Mouse (Mus musculus) retina, postnatal 1 day (tissue): ENCODE results near the gene Cep78.

Experiments used
- DNase-seq: peaks from one replicate; pipeline ENCODE4 v3.0.0-alpha.2; 2012

Cep78 gene

GRCm38 (mm10) chr19:15965082-15965481 is 19.7 kb downstream of the Cep78 start:
- peak; percentile 84 for DNase-seq

GRCm38 (mm10) chr19:15964533-15964932 is 20.3 kb downstream of the Cep78 start:
- DNase-seq = no peak

GRCm38 (mm10) chr19:15963011-15963695 is 21.6 kb downstream of the Cep78 start:
- no peak for DNase-seq

- DNase-seq = no peak
Observed at GRCm38 (mm10) chr19:15962313-15962712, 22.5 kb downstream of the Cep78 start.

GRCm38 (mm10) chr19:15950225-15950624 is 34.6 kb downstream of the Cep78 start:
- peak; percentile 34 for DNase-seq

- DNase-seq = no peak
Observed at GRCm38 (mm10) chr19:15948867-15949266, 35.9 kb downstream of the Cep78 start.

- DNase-seq = no peak
Observed at GRCm38 (mm10) chr19:15948426-15948825, 36.4 kb downstream of the Cep78 start.

- no peak for DNase-seq
Observed at GRCm38 (mm10) chr19:15947237-15947636, 37.6 kb downstream of the Cep78 start, which contains the start of gene Psat1. Gene Psat1 (minus strand): TSS chr19:15947337.

GRCm38 (mm10) chr19:15946663-15947062 is 38.1 kb downstream of the Cep78 start:
- DNase-seq = no peak

- DNase-seq = no peak
Observed at GRCm38 (mm10) chr19:15943117-15943423, 41.7 kb downstream of the Cep78 start.

- DNase-seq = no peak
Observed at GRCm38 (mm10) chr19:15942421-15943116, 42.2 kb downstream of the Cep78 start.

GRCm38 (mm10) chr19:15941399-15941798 is 43.4 kb downstream of the Cep78 start:
- no peak for DNase-seq

- peak; percentile 79 for DNase-seq
Observed at GRCm38 (mm10) chr19:15925719-15926045, 59.1 kb downstream of the Cep78 start.

- peak; percentile 96 for DNase-seq
Observed at GRCm38 (mm10) chr19:15924866-15925718, 59.7 kb downstream of the Cep78 start.

- DNase-seq = peak; percentile 70
Observed at GRCm38 (mm10) chr19:15924181-15924865, 60.5 kb downstream of the Cep78 start.

- DNase-seq = peak; percentile 27
Observed at GRCm38 (mm10) chr19:15923426-15923825, 61.4 kb downstream of the Cep78 start.

- no peak for DNase-seq
Observed at GRCm38 (mm10) chr19:15919336-15919735, 65.5 kb downstream of the Cep78 start.

- DNase-seq = no peak
Observed at GRCm38 (mm10) chr19:15918111-15918510, 66.7 kb downstream of the Cep78 start.

GRCm38 (mm10) chr19:15913249-15913997 is 71.4 kb downstream of the Cep78 start:
- DNase-seq = no peak

GRCm38 (mm10) chr19:15911441-15911840 is 73.3 kb downstream of the Cep78 start:
- no peak for DNase-seq

GRCm38 (mm10) chr19:15910987-15911386 is 73.8 kb downstream of the Cep78 start:
- no peak for DNase-seq

- no peak for DNase-seq
Observed at GRCm38 (mm10) chr19:15910488-15910887, 74.3 kb downstream of the Cep78 start.
